Mouse (Mus musculus) cerebellum, postnatal 4 days (tissue): ENCODE results near the gene Plp1.
A peak's percentile ranks its signal among the peaks of the same experiment; 100 is the strongest.

Experiments
- DNase-seq, 2 experiments: peaks; one replicate each; pipeline ENCODE4 v3.0.0; 2022; ENCODE audit warnings: low spot score in 2 of 2, mixed read lengths in 1 of 2

The Plp1 gene

DNA sequence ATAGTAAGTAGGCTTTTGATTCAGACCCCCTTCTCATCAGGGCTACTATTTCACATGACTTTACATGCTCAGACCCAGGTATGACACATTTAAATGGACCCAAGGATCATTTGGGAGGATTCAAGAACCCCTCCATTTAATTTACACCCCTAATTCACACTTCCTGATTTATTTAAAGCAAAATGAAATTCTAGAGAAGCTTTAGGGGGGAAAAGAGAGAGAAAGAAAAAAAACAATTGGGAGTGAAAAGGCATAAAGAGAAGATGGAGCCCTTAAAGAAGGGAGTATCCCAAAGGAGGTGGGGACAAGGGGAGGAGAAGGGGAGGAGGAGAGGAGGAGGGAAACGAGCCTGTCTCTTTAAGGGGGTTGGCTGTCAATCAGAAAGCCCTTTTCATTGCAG is at the start of gene Plp1:
Gene Plp1, plus strand, starts transcription at position 301 of the 400 bp plus-strand sequence.
- DNase-seq = no peak

DNA sequence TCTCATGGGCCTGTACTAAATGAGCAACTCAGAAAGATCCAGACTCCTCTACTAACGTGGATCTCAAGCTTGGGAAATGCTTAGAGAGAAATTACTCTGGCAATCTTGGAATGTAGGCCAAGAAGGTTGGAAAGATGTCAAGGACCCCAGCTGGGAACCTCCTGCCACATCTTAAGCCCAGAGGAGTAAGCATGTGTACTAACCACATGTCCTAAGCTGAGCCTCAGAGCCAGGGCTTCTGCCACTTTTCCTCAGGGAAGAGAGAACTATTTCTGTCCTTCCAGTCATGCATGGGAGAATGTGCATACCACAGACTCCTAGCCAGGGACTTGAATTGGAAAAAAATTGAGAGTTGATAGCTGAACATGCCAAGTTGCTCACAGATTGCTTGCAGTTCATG is 49.4 kb upstream of the Plp1 start:
- no peak for DNase-seq

DNA sequence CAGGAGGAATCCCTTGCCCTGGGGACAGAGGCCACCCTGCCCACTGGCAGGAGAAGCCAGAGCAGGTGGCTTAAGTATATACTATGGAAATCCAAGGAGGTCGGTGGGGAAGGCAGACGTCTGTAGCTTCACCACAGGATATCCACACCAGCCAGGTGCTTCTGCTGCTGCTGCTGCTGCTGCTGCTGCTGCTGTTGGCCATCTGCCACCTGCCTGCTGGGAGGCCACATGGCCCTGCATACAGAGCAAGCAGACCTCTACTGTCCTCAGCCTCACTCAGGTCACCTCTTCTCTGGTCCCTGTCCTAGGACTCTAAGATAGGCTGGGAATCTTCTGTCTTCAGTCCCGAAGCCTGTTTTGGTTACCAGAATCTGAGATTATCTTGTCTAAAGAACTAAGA is 44.4 kb upstream of the Plp1 start:
- peak in 1 of 2 experiments; percentile 18 for DNase-seq

DNA sequence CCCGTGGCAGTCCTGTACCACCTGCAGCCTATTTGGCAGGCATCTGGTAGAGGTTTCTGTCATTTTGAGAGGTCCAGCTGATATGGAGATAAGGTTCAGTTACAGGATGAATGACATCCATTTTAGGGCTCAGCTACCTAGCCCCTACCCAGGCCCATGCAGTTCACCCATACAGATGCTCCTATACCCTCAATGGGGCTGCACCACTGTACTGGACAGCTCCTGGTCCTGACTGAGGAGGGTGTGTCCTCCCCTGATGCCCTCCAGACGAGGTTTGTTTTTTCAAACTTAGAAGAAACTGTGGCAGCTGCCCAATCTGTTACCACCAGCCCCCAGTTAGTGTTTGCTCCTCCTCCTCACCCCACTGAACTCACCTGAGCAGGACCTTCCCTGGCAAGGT is 43.2 kb upstream of the Plp1 start:
- DNase-seq = no peak

GRCm38 (mm10) chrX:136780041-136780440 is 42.4 kb upstream of the Plp1 start, which contains the start of gene Glra4:
Gene Glra4 (minus strand): TSS chrX:136780141.
- DNase-seq = no peak

GRCm38 (mm10) chrX:136789446-136789845 is 33.0 kb upstream of the Plp1 start:
- no peak for DNase-seq

GRCm38 (mm10) chrX:136797223-136797622 is 25.2 kb upstream of the Plp1 start:
- no peak for DNase-seq

DNA sequence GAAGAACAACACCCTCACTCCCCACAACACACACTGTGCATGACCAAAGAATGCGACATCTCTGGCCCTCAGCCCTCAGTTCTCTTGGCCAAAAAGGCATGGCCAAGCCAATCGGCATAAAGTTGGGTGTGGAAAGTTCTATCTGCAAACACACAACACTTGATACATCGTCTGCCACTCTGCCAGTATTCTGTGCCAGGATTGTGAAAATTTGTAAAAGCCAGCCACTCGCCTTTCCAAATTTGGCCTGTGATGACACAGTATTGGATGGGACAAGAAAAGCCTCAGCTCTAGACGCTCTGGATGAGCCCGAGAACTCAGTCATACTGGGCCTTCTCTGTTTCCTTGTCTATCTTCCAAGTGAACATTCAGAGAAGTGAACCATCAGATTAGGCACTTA is 2.7 kb upstream of the Plp1 start:
- DNase-seq = no peak

- DNase-seq = peak; percentile 52 to 75
These were observed 2.2 kb upstream of the Plp1 start for GRCm38 (mm10) chrX:136820250-136820649.

GRCm38 (mm10) chrX:136825016-136825415 is 2.5 kb downstream of the Plp1 start:
- DNase-seq = no peak

DNA sequence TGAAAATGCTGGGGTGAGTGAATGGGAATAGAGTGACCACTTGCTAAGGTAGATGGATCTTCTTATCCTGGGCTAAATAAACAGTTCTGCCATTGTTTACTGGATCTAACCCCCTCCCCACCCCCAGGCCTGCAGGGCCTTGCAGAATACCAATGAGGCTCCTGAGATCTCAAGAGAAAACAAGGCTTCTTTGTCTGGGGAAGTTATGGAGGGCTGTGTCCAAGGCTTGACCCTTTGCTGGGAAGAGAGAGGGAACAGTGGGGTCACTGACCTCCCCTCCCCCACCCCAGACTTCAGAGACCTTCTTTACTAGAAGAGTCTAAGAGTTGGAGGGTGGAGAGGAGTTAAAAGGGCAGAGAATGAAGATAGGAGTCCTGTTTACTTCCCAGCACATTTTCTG is 6.1 kb downstream of the Plp1 start:
- DNase-seq = no peak

DNA sequence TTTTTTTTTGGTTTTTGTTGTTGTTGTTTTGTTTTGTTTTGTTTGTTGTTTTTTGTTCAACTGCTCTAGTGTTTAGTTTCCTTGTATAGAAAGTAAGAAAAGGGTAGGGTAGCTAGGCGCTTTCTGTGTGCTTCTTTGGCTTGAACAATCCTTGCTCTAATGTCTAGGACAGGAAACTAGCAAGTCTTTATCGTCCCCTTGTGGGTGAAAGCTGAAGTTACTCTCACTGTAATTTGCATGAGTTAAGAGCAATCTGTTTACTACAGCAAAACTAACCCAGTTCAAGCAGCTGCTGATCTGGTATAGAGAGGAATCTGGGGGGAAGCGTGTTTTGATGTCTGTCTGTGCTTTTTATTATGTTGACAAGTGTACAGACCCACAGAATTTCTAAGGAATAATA is 27.8 kb downstream of the Plp1 start:
- no peak for DNase-seq

DNA sequence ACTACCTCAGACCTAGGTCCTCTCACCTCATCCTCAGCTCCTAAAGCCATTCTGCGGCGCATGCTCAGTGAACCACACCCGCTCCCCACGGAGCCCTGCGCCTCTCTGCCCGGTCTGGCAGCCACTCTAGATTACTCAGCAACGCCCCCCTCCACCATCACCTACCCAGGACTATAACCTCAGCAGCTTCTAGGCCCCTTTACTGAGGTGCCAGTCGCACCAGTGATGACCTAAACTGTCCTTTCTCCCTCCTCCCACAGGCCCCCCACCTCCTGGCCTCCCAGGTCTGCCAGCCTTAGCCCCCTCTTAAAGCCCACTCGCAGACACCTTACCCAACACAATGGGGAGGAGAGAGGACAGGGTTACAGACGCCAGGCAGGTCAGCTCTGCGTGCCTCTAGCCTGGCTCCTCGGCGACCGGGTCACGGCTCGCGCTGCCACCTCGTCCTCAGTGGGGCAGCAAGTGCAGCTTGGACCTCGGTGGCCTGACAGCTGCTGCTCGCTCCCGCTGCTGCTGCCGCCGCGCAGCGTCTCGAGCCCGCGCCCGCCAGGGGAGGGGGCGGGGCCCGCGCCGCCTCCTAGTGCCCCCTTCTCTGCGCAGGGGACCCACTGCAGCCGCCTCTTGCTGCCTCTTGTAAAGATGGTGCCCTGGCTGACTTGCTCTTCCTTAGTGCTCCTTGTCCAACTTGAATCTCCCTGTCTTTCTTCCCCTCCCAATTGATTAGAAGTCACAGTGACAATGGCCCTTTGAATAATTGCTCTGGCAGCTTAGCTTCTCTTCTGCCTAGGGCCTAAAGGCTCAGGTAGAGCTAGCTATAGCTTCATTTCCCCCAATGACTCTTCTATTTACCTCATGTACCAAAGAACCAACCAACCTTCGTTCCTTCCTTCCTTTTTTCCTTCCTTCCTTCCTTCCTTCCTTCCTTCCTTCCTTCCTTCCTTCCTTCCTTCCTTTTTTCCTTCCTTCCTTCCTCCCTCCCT is 45.9 kb downstream of the Plp1 start, which contains the start of gene Rab9b:
Gene Rab9b, minus strand, starts transcription at position 695 of the 980 bp plus-strand sequence.
- peak; percentile 20 to 28 for DNase-seq
